Mouse (Mus musculus): ENCODE measurements around the gene Lrrc71.
A peak's percentile ranks its signal among the peaks of the same experiment; 100 is the strongest.

Lrrc71 gene

DNA sequence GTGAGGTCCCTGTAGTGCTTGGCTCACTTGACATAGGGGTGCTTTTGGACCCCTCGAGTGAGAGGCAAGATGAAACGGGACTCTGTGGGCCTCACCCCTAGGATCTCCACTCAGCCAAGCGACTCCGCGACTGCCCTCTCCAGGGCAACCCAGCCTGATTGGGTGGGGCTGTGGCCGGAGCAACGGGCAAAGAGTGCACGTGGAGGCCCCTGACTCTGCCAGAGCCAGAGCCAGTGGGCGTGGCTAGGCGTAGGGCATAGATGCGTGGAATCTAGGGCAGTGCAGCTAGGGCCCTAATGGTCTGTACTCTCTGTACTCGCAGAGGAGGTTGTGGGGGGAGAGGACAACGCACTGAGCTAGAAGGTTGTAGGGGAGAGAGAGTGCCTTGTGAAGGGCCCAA, at the start of gene Lrrc71:
Gene Lrrc71, minus strand, starts transcription at position 195 of the 400 bp plus-strand sequence.
- peak; percentile 83 for DNase-seq (ENCODE audit: low spot score)

DNA sequence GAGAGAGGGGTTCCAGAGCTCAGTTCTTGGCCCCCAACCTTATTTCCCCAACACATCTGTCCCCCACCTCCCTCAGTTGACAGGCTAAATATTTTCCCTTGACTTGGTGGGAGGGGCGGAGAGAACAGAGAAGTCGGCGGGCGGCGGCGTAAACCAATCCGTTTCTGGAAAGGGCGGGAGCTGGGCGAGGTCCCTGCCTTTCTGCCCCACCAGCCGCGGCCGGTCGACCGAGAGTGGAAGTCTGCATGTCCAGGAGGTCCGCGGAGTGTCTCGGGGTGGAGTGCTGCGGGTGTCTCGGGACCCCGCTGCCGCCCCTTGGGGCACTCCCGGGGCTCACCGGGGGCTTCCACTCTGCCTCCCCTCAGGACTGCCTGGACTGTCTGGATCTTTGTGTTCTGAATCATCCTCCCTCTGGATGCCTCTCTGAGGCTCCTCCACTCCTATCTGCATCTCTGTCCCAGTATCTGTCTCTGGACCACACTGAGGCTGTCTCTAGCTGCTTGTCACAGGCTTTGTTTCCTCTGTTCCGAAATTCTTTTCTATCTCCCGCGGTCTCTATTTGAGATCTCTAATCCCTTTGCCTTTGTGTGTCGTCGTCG, 48.4 kb upstream of the Lrrc71 start, which contains the start of gene Insrr:
Gene Insrr, plus strand, starts transcription at position 216 of the 599 bp plus-strand sequence.
- peak; percentile 64 for DNase-seq (ENCODE audit: low spot score)

DNA sequence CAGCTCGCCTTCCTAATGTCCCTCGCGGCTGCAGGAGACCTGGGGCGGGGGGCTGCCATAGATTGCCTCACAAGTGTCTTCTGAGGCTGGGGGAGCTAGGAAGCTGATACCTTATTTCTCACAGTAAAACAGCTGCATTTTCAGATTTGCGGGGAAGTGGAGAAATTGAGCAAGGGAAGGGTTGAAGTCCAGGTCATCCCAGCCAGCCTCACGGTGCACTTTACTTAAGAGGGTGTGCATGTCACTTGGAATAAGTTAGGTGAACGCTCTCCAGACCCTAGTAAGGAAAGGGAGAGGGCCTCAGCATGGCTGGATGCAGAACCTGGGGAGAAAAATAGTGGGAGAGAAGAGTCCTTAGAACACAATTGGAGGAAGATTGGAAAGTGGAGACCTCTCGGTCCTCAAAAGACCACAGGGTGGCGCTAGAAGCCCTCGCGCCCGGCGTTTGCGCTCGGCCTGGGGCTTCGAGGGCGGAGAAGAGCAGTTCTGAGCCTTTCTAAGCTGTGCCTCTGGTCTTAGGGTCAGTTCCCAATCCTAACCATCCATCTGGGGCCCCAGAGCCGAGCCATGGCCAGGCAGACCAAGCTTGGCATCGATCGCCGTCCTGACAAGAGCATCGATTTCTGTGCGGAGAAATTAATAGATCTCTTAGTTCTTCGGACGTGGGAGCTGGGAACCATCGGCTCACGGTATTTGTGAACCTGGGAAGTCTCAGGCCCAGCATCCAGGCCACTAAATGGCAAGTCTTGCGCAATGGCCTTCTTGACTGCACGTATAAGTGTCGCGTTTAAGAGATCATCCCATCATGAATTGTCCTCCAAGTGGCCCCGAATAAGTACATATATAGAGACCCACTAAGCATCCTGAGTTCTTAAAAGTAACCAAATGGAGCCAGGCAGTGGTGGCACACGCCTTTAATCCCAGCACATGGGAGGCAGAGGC, 47.2 kb upstream of the Lrrc71 start:
- DNase-seq (ENCODE audit: low spot score): peak; percentile 93

DNA sequence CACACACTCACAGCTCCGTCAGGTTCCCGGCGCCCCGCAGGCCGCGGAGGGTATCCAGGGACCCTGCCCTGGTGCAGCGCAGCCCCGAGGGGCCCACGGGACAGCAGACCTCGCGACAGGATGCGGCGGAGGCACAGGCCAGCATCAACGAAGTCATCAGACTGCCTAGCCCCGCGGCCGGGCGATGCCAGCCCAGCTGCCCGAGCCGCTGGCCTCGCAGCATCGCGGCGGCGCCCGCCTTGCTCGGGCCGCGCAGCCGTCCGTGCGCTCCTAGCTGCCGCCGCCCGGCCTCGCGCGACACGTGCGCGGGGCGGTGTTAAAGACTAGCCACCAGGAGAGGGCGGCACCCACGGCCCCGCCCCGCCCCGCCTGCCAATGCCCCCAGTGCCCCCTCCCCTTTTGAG, 46.5 kb upstream of the Lrrc71 start, which contains the start of gene Ntrk1:
Gene Ntrk1, minus strand, starts transcription at position 241 of the 404 bp plus-strand sequence.
- peak; percentile 84 for DNase-seq (ENCODE audit: low spot score)

DNA sequence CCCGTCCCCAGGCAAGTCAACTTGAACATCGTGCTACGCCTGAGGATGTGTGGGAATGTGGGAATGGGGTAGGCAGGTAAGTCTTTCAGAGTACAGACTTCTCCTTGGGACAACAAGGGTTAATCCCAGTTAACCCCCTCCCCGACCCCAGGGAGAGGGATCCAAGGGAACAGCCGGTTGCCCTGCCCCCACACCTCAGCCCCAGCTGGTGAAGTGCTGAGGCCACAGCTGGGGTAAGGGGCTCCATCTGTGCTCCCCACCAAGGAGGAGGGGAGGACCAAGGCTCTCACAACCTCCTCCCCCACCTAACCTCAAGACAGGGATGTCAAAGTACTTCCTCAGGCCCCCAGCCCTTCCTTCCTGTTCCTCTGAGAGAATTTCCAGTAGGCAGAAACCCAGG, 41.3 kb upstream of the Lrrc71 start:
- DNase-seq (ENCODE audit: low spot score): no peak

DNA sequence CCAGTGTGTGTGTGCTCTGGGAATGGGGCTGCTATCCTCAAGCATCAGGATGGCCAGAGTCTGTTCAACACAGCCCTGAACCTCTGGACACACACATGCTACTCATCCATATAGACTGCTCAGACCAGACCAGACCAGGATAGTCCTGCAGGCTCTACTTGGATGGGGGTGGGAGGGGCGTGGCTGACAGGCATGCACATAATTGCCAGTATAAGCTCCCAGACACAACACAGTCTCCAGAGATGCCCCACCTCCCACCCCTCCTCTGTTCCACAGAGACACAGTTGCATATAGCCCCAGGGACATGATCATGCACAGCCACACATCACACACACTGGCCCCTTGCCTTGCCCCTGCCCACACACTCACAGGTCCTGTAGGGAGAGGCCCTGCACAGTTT, 40.8 kb upstream of the Lrrc71 start:
- peak; percentile 61 for DNase-seq (ENCODE audit: low spot score)

DNA sequence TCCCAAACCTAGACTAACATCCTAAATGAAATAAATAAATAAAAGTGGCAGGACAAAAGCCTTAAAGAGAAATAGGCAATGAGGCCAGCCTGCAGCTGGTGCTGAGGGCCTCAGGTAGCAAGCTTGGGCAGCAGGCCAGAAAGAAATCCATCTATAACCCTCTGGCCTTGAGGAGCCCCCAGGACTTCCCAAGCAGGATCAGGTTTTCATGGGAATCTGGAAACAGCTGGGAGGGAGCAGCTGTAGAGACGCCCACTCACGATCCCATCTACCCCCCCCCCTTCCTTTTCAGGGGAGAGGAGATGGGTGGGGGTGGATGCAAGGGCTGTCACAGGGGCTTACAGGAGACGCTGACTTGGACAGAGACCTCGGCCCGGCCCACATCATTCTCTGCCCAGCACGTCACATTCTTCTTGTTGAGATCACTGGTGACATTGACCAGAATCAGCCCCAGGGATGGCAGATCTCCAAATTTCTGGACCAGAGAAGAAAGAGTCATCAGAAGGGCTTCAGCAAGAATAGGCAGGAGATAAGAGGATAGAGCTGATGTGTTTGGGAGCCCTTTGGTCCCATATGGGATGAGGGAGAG, 37.3 kb upstream of the Lrrc71 start:
- peak; percentile 92 for DNase-seq (ENCODE audit: low spot score)

DNA sequence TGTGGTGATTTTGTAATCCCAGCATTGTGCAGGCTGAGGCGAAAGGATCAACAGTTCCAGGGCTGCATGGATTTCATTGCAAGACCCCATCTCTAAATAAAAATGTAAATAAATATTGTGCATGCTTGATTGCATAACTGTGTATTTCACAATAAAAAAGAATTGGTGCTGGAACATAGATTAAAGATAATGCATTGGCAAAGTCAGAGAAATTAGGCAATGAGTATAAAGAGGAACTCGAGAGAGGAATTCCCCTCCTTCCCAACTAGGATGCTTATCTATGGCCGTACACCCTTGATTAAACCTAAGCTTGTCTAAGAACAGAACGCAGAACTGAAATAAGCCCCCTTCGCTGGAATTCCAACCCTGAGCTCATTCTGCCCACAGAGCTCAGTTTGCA, 36.7 kb upstream of the Lrrc71 start:
- no peak for DNase-seq (ENCODE audit: low spot score)

DNA sequence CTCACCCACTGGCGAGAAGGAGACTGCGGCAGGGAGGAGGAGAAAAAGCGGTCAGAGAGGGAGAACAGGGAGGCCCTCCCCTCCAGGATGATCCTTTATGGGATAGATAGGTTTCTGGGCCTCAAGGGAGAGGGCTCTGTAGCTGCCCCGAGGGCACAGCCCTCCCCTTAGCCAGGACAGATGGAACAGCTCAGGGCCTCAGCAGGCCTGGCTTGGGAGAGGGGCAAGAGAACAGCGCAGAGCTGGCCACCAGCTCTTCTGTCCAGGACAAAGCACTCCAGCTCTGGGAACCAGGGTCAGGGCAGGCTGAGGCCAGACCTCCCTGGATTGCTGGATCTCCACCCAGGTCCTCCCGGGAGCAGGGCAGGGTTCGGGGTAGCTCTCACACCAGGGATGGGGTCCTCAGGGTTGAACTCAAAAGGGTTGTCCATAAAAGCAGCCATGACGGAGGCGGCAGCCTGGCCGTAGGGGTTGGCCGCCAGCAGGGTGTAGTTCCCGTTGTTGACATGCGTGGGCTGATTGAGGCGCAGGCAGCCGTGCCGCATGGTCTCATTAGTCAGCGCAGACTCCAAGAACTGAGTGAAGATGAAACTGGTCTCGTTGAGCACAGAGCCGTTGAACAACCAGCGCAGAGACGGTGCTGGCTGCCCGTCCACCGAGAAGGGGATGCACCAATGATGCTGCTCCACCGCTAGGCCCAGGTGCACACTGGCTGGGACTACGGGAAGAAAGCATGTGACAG, 35.0 kb upstream of the Lrrc71 start:
- no peak for DNase-seq (ENCODE audit: low spot score)

DNA sequence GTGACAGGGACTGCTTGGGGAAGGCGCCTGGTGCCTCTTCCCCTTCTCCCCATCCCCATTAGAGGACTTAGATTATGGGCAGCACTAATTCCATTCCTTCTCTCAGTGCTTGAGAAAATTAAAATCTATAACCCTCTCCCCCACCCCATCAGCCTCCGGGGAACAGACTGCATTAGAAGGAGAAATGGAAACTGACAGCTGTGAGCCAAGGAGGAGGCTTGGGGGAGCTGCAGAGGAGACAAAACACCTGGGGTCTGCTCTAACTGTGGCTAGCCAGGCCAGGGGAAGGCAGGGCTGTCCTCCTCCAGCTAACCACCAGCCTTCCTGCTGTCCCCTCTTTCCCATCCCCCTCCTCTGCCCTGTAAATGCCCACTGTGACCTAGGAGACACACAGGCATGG, 30.7 kb upstream of the Lrrc71 start:
- DNase-seq (ENCODE audit: low spot score): no peak

DNA sequence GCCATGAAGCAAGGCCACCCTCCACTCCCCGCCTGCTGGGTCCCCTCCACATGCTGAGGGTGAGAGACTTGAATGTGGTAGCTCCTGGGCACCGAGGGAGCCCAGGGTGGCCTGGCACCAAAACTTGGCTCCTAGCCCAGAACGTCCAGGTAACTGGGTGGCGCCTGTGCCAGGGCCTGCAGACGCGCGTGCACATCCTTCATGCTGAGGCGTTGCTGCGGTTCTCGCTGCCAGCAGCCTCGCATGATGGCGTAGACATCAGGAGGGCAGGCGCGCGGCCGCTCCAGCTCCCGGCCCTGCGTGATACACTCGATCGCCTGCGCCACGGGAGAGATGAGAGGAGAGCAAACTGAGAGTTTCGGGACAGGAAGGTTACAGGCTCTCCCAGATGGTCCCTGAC, 29.9 kb upstream of the Lrrc71 start:
- DNase-seq (ENCODE audit: low spot score): peak; percentile 37

DNA sequence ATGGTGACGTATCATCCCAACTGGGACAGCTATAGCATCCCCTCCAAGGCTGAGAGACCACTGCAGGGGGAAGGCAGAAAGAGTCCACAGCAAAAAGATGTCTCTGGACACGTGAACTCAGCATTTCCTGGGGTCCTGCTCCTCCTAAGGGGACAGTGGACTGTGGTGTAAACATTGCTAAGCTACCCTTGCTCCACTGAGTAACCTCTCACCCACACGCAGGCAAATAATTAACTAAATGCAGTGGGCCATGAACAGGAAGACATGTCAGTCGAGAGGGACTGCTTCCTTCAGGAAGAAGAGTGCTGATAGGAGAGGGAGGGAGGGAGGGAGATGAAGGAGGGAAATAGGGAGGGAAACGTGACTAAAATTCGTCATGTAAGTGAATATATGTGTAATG, 22.7 kb upstream of the Lrrc71 start:
- no peak for DNase-seq (ENCODE audit: low spot score)

DNA sequence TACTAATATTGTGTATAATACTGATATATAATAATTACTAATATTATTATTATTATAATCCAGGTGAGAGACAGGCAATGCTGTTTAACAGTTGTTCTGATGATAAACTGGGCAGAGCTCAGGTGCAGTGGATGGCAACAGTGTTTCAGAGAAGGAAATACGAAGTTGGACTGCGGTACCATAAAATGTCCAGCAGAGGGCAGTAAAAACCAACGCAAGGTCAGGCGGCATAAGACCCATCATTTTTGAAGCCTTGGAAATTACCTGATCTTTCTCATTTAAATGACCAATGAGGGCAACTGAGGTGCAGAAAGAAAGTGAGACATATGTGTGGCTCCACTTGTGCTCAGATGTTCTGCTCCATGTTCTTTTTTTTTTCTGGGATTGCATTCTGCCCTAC, 21.9 kb upstream of the Lrrc71 start:
- DNase-seq (ENCODE audit: low spot score): peak; percentile 87

DNA sequence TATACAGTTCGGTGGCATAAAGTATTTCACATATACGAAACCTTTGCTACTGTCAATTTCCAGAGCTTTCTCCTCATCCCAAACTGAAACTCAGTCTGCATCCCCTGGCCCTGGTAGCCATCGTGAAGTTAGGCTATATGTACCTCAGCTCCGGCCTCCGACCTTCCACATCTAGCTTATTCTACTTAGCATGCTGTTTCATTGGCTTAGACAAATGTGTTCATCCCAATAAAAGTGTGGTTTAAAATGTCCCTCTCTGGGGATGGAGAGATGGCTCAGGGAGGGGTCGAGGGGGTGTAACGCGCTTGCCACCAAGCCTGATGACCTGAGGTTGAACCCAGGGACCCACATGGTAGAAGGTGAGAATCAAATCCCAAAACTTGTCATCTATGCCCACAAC, 21.1 kb upstream of the Lrrc71 start:
- no peak for DNase-seq (ENCODE audit: low spot score)

DNA sequence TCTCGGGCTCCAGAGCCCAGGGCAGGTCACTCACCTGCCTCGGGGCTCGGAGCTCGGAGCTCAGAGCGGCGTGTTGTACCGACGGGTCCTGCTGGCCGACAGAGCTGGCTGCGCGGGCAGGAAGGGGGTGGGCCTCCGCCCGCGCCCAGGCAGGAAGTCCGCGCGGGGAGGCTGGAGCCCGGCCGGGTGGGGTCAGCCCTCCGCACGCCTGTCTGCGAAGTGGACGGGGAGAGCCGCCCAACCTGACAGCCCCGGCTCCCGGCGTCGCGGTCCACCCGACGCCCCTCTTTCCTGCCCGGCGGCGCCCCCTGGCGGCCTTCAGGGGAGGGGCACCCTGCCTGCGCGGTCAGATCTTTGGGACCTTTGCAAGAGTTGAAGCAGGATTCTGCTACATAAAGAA, 20.4 kb upstream of the Lrrc71 start:
- peak; percentile 86 for DNase-seq (ENCODE audit: low spot score)

DNA sequence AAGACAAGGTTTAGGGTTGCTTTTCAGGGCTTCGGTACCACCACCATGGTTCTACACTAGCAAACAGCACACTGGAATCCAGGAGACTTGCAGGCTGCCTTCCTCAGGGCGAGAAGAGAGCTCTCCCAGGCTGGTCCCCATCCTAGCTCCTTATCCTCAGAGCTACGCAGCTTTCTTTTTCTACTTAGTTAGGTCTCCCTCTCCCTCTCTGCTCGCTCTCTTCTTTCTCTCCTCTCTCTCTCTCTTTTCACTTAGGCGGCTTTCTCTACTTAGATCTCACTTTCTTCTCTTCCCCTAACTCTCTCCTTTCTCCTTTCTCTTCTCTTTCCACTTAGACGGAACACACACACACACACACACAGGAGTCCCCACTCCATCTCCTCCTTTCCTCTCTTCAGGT, 20.0 kb upstream of the Lrrc71 start:
- DNase-seq (ENCODE audit: low spot score): no peak

DNA sequence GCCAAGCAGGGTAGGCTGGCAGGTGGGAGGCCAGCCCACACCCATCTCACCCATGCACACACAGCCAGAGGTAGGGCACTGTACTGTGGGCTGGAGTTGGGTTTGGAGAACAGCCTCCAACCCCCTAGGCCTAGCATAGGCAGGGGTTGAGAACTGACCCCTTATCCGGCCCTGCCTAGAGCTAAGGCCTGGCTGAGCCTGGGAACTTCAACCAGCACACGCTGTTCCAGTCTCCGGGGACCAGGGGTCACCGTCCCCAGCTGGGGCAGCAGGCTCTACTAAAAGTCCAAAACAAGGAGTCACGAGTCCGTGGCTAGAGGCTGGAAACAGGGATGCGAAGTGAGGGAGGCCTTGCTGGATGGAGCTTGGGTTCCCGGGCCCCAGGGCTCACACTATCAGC, 19.3 kb upstream of the Lrrc71 start:
- DNase-seq (ENCODE audit: low spot score): no peak

DNA sequence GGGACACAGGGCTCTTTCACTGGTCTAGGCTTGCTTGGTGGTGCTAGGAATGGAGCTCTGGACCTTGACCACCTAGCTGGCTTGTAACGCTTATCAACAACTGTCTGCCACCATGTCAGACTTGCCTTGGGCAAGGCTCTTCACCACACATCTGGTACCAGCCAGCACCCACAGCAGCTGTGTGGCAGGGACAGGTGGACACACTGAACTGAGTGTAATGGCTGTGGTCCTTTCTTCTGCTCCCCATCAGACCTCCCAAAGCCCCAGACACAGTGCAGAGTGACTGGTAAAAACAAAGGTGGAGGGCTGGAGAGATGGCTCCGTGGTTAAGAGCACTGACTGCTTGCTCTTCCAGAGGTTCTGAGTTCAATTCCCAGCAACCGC, 17.9 kb upstream of the Lrrc71 start:
- no peak for DNase-seq (ENCODE audit: low spot score)

DNA sequence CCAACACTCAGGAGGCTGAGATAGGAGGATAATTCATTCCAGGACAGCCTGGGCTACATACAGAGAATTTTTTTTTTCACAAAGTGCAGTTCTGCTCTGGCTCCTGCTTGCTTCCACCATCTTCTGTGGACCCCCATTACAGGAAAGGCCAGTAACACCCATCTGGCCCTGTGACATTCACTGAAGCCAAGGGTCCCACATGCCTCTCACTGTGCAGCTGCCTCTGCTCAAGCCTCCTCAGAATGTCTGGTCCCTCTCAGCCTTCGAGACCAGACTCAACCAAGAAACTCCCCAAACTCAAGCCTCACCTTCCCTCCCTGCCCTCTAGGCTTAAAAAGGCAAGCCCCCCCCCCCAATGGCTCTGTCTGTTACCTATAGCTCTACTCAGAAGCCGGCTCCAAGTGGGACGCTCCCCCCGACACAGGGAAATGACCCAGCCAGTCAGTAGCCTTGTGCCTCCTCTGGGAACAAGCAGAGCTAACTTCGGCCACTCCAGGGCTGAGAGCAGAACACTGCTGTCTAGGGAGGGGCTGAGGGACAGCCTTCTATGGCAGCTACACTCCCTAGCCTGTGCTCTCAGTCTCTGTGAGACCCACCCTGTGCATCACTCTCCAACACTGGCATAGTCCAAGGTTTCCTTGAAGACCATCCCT, 17.3 kb upstream of the Lrrc71 start:
- no peak for DNase-seq (ENCODE audit: low spot score)

DNA sequence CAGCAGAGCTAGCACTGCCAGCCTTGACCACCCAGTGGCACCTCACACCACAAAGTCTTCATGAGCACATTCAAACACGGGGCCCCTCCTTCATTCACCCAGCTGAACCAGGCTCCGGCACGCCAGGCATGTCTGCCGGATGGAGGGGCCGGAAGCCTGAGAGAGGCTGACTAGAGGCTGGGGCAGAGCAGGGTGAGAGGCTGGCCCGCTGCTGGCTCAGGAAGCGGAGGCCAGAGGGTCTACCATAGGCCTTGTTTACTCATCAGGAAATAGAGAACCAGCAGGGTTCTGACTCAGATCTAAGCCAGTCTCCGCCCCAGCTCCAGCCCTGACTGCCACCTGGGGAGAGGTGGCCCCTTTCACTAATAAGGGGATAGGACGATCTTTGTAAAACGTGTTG, 16.7 kb upstream of the Lrrc71 start:
- DNase-seq (ENCODE audit: low spot score): peak; percentile 28

DNA sequence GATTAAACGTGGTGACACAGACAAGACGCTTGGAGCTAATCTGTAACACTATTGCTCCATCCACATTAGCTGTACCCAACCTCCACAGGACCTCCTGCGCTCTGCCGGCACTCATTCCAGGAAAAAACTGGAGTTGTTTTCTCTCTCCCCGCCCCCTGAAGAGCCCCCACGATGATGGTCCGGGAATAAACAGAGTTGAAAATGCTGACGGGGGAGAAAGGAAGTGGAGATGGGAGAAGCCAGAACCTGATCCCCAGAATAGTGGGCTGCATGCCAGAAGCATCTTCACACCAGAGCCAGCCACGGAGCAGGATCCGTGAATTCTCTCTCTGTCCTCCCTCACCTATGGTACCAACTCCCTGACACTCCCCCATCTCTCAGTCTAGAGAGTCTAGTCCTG, 16.1 kb upstream of the Lrrc71 start:
- peak; percentile 32 for DNase-seq (ENCODE audit: low spot score)

All from MN1 (cell line).